Comparison of ENCODE assay signal across 30 mouse cellular contexts in genomic region chr19:36119219-36119618, GRCm38 (mm10). TPM values are rescaled to one million over a fixed set of nuclear protein-coding genes. Genes with fewer than 3 reads are reported as not detected.
A peak's percentile ranks its signal among the peaks of the same experiment; 100 is the strongest.
DNase-seq lines count a peak whose midpoint lies in the region; TF ChIP-seq lines count a peak whose summit lies in the region.
"Had no signal": no experiment of that assay in that cellular context is flagged by ENCODE, and none has a peak within 500 bp of the region (broad histone marks: within the 10 kb centered on the region; RNA-seq: fewer than 3 reads in every experiment).

No protein-coding gene starts in this region.

- no peak for DNase-seq in heart, embryonic 10.5 days (ENCODE audit: low spot score)
- DNase-seq in heart, adult 8-10 months (ENCODE audit: low spot score), result no peak
- DNase-seq in urinary bladder, adult 2 months (ENCODE audit: low spot score), result no peak
- no peak for DNase-seq in kidney, adult 8-10 months
- DNase-seq: adrenal gland, postnatal 10 days; B cell, adult 2 months; cerebellum, adult 8-10 months; cerebellum, postnatal 25 days; kidney, adult 9 months; kidney, postnatal 14 days; layer of hippocampus, adult 9-11 months; lung, postnatal 36 days; right cerebral cortex, adult 18-20 months; right cerebral cortex, postnatal 4 days; thymus, adult 2 months; thymus, postnatal 36 days had no signal

- peaks cover 55% of the 10 kb centered on the region for H3K79me2 ChIP-seq in C2C12 (ENCODE audit: control insufficient read depth, insufficient read depth)
- peaks cover 43% of the 10 kb centered on the region for H3K79me2 ChIP-seq in myocyte (ENCODE audit: control insufficient read depth, insufficient read depth)

- H3K27me3 ChIP-seq in heart, embryonic 10.5 days (ENCODE audit: insufficient read depth, poor library complexity, severe bottlenecking), result no peaks in the 10 kb centered on the region
- H3K27me3 ChIP-seq in C2C12 (ENCODE audit: control insufficient read depth, insufficient read depth, insufficient read length) (no peaks in the 10 kb centered on the region), myocyte (ENCODE audit: control insufficient read depth, insufficient read depth, insufficient read length) (no peaks in the 10 kb centered on the region)
- H3K27me3 ChIP-seq: CH12.LX; hindbrain, embryonic 13.5 days; neural tube, embryonic 12.5 days had no signal

- peak overlapping the region; percentile 91 for H3K27ac ChIP-seq in heart, embryonic 10.5 days
- H3K27ac ChIP-seq in embryonic fibroblast, embryonic 13.5 days (ENCODE audit: insufficient read depth, low read length), result peak overlapping the region; percentile 55
- H3K27ac ChIP-seq: hindbrain, embryonic 13.5 days; limb, embryonic 12.5 days; lung, embryonic 15.5 days; neural tube, embryonic 12.5 days had no signal

- peaks cover 9% of the 10 kb centered on the region for H3K9me3 ChIP-seq in heart, embryonic 10.5 days
- H3K9me3 ChIP-seq: neural tube, embryonic 12.5 days had no signal

- H3K79me3 ChIP-seq in C2C12 (ENCODE audit: low read depth), result peaks cover 54% of the 10 kb centered on the region

- peak overlapping the region; percentile 62 for H3K4me3 ChIP-seq in heart, embryonic 10.5 days
- H3K4me3 ChIP-seq in C2C12 (ENCODE audit: insufficient read depth, poor library complexity, severe bottlenecking) (peak overlapping the region; percentile 65), myocyte (peak overlapping the region; percentile 64)
- peak overlapping the region; percentile 40 for H3K4me3 ChIP-seq in embryonic fibroblast, embryonic 13.5 days (ENCODE audit: insufficient read depth, low read length)
- H3K4me3 ChIP-seq: hindbrain, embryonic 13.5 days; limb, embryonic 12.5 days; lung, embryonic 15.5 days; neural tube, embryonic 12.5 days had no signal

- peak overlapping the region; percentile 98 for H3K4me2 ChIP-seq in myocyte (ENCODE audit: low read depth)
- H3K4me2 ChIP-seq: hindbrain, embryonic 13.5 days; limb, embryonic 12.5 days; lung, embryonic 15.5 days; midbrain, embryonic 11.5 days; neural tube, embryonic 12.5 days had no signal

- H3ac ChIP-seq in C2C12 (ENCODE audit: control insufficient read depth, insufficient read length, low read depth), result peak overlapping the region; percentile 55
- peak overlapping the region; percentile 43 for H3ac ChIP-seq in myocyte (ENCODE audit: control insufficient read depth, insufficient read length)

- H3K4me1 ChIP-seq in heart, embryonic 10.5 days, result peaks cover 31% of the 10 kb centered on the region
- H3K4me1 ChIP-seq in embryonic fibroblast, embryonic 13.5 days (ENCODE audit: control insufficient read depth, insufficient read depth, low read length), result peaks cover 7% of the 10 kb centered on the region; the same call in 1 of the 2 replicates
- H3K4me1 ChIP-seq: hindbrain, embryonic 13.5 days; limb, embryonic 12.5 days; neural tube, embryonic 12.5 days had no signal

- H3K36me3 ChIP-seq in heart, embryonic 10.5 days, result peaks cover 11% of the 10 kb centered on the region; the same call in 1 of the 2 replicates
- peaks cover 49% of the 10 kb centered on the region for H3K36me3 ChIP-seq in C2C12 (ENCODE audit: control insufficient read depth, insufficient read depth)
- H3K36me3 ChIP-seq in myocyte (ENCODE audit: control insufficient read depth, insufficient read depth), result peaks cover 45% of the 10 kb centered on the region
- H3K36me3 ChIP-seq: hindbrain, embryonic 13.5 days; limb, embryonic 12.5 days; lung, embryonic 15.5 days; neural tube, embryonic 12.5 days had no signal

- no peak for TF ChIP-seq POLR2A in embryonic fibroblast, embryonic 13.5 days (IDR thresholded peaks at IDR 0.05; ENCODE audit: low read depth, low read length)
- TF ChIP-seq POLR2A in myocyte (IDR thresholded peaks at IDR 0.05; ENCODE audit: insufficient read length, low read depth), result peak; percentile 44

- TF ChIP-seq CTCF in C2C12 (IDR thresholded peaks at IDR 0.05; ENCODE audit: control insufficient read depth, insufficient read depth, insufficient read length), result no peak
- no peak for TF ChIP-seq CTCF in embryonic fibroblast, embryonic 13.5 days (IDR thresholded peaks at IDR 0.05; ENCODE audit: borderline replicate concordance, insufficient read depth, low read length)

- 56% methylated on average over 8 of the region's 8 CpGs for WGBS in heart, embryonic 10.5 days

TF ChIP-seq in C2C12, 6 proteins besides CTCF, POLR2A, EP300 and RAD21:
- TF ChIP-seq CEBPB (IDR thresholded peaks at IDR 0.05; ENCODE audit: low read depth), result no peak
- no peak for TF ChIP-seq USF1 (IDR thresholded peaks at IDR 0.05; ENCODE audit: low read depth)
- no peak for TF ChIP-seq FOSL1 (IDR thresholded peaks at IDR 0.05; ENCODE audit: insufficient read depth, low read length, poor library complexity, severe bottlenecking)
- TF ChIP-seq MYOG (IDR thresholded peaks at IDR 0.05; ENCODE audit: control insufficient read depth, extremely low read depth, insufficient read length), result no peak
- TF ChIP-seq MYOD1 (IDR thresholded peaks at IDR 0.05; ENCODE audit: control insufficient read depth, insufficient read length, low read depth), result no peak
- TF ChIP-seq MAX (IDR thresholded peaks at IDR 0.05), result no peak

TF ChIP-seq in myocyte, 11 proteins besides CTCF, POLR2A, EP300 and RAD21:
- TF ChIP-seq MAX (IDR thresholded peaks at IDR 0.05; ENCODE audit: low read depth) (no peak), POLR2AphosphoS2 (IDR thresholded peaks at IDR 0.05; ENCODE audit: insufficient read length, low read depth) (peak; percentile 62), SRF (IDR thresholded peaks at IDR 0.05; ENCODE audit: control insufficient read depth, insufficient read length, low read depth) (no peak)

RNA-seq across cellular contexts. Expression of gene Ankrd1, which starts 0.7 kb away (rescaled TPM):
- polyA plus RNA-seq in heart, embryonic 10.5 days (2016; fragmentation: Nextera tagmentation; extraction: Ambion mirVana), result 212 and 390 TPM in 2 replicates
- 1,000 to 10,000 TPM in 2 of 4 experiments, 100 to 1,000 TPM in 2; 472 to 1,222 (median 1,005) TPM for total RNA-seq in heart, adult 8-10 months (2022)
- polyA plus RNA-seq in C2C12 (2012; fragmentation: generic; extraction: Trizol), result 256 TPM
- 30.6 and 110 TPM in 2 replicates for polyA plus RNA-seq in embryonic fibroblast, embryonic 13.5 days (2011; ENCODE audit: insufficient read length, low read depth, missing spikeins)
- 310 TPM for polyA plus RNA-seq in myocyte (2012; fragmentation: generic; extraction: Trizol)
- polyA plus RNA-seq in urinary bladder, adult 2 months (2012; rRNA removed), result 1.7 and 4.4 TPM in 2 replicates
- total RNA-seq: CH12.LX; left cerebral cortex, adult 18-20 months; left cerebral cortex, postnatal 25 days; megakaryocyte, adult 5-6 weeks had no signal
- polyA plus RNA-seq: forebrain, embryonic 14.5 days; midbrain, embryonic 11.5 days; midbrain, embryonic 16.5 days had no signal

RNA-seq across cellular contexts. Expression of gene Rpp30, which starts 35.7 kb away (rescaled TPM):
- polyA plus RNA-seq in heart, embryonic 10.5 days (2016; fragmentation: Nextera tagmentation; extraction: Ambion mirVana), result 61.1 and 72.2 TPM in 2 replicates
- 10 to 100 TPM; 12.7 to 16.2 (median 15.0) TPM for total RNA-seq in heart, adult 8-10 months (2022)
- polyA plus RNA-seq in C2C12 (2012; fragmentation: generic; extraction: Trizol) (30.3 TPM), myocyte (2012; fragmentation: generic; extraction: Trizol) (17.5 TPM)
- polyA plus RNA-seq in embryonic fibroblast, embryonic 13.5 days (2011; ENCODE audit: insufficient read length, low read depth, missing spikeins), result 23.8 and 29.5 TPM in 2 replicates
- polyA plus RNA-seq in urinary bladder, adult 2 months (2012; rRNA removed), result 20.8 and 23.1 TPM in 2 replicates
